Mouse (Mus musculus) B cell, adult 67 days (primary cell): Measurements from ENCODE around the gene Gm13289. TPM values are rescaled to one million over a fixed set of nuclear protein-coding genes. Genes with fewer than 3 reads are reported as not detected.

Experiments
- total RNA-seq, 2 experiments: library from RNA; stranded (reverse); gene quantifications; 4 replicates each; pipeline ENCODE4 v1.2.4; 2023

Gene Gm13289
- not detected for total RNA-seq

GRCm38 (mm10) chr4:88776622-88777021, at the start of gene Gm13289:
Gene Gm13289 (plus strand): TSS chr4:88776922.

GRCm38 (mm10) chr4:88754818-88755340, 21.8 kb upstream of the Gm13289 start, which contains the start of gene Gm13271:
Gene Gm13271 (plus strand): TSS chr4:88754868.

GRCm38 (mm10) chr4:88759610-88760268, 17.0 kb upstream of the Gm13289 start, which contains the start of gene Gm13283:
Gene Gm13283 (plus strand): TSS chr4:88760119.

GRCm38 (mm10) chr4:88773534-88773933, 3.2 kb upstream of the Gm13289 start, which contains the start of gene Gm13290:
Gene Gm13290 (plus strand): TSS chr4:88773834.

GRCm38 (mm10) chr4:88779550-88779949, 2.8 kb downstream of the Gm13289 start, which contains the start of gene Gm13272:
Gene Gm13272 (plus strand): TSS chr4:88779850.

GRCm38 (mm10) chr4:88781831-88782230, 5.1 kb downstream of the Gm13289 start, which contains the start of gene Ifnz:
Gene Ifnz (plus strand): TSS chr4:88782131.

GRCm38 (mm10) chr4:88785409-88785808, 8.7 kb downstream of the Gm13289 start, which contains the start of gene Gm13276:
Gene Gm13276 (plus strand): TSS chr4:88785709.

GRCm38 (mm10) chr4:88788402-88788801, 11.7 kb downstream of the Gm13289 start, which contains the start of gene Gm13277:
Gene Gm13277 (plus strand): TSS chr4:88788632.

GRCm38 (mm10) chr4:88791250-88791649, 14.5 kb downstream of the Gm13289 start, which contains the start of gene Gm13278:
Gene Gm13278 (plus strand): TSS chr4:88791550.

GRCm38 (mm10) chr4:88793936-88794675, 17.4 kb downstream of the Gm13289 start, which contains the start of gene Gm13275:
Gene Gm13275 (plus strand): TSS chr4:88794487.

GRCm38 (mm10) chr4:88797097-88797496, 20.4 kb downstream of the Gm13289 start, which contains the start of gene Gm13279:
Gene Gm13279 (plus strand): TSS chr4:88797397.

GRCm38 (mm10) chr4:88799365-88799764, 22.6 kb downstream of the Gm13289 start, which contains the start of gene Gm13285:
Gene Gm13285 (plus strand): TSS chr4:88799665.

GRCm38 (mm10) chr4:88802954-88803353, 26.2 kb downstream of the Gm13289 start, which contains the start of gene Gm13287:
Gene Gm13287 (plus strand): TSS chr4:88803254.

GRCm38 (mm10) chr4:88805231-88805630, 28.5 kb downstream of the Gm13289 start, which contains the start of gene Gm13288:
Gene Gm13288 (plus strand): TSS chr4:88805531.

GRCm38 (mm10) chr4:88815928-88816327, 39.2 kb downstream of the Gm13289 start, which contains the start of gene Ifna7:
Gene Ifna7 (plus strand): TSS chr4:88816228.

GRCm38 (mm10) chr4:88819659-88820058, 42.9 kb downstream of the Gm13289 start, which contains the start of gene Ifna11:
Gene Ifna11 (plus strand): TSS chr4:88819959.

Other genes starting within 250 kb of the Gm13289 start
- gene Ifna15, start 218.7 kb upstream of the Gm13289 start, total RNA-seq = not detected
- gene Ifna14, start 205.1 kb upstream of the Gm13289 start, total RNA-seq = not detected
- gene Ifna9, start 184.5 kb upstream of the Gm13289 start, total RNA-seq = not detected
- not detected for gene Ifna12, start 173.5 kb upstream of the Gm13289 start, total RNA-seq
- not detected for gene C87499, start 142.5 kb upstream of the Gm13289 start, total RNA-seq
- not detected for gene Ifna13, start 132.5 kb upstream of the Gm13289 start, total RNA-seq
- not detected for gene Ifna16, start 100.0 kb upstream of the Gm13289 start, total RNA-seq
- gene Ifna2, start 93.0 kb upstream of the Gm13289 start, total RNA-seq = not detected
- not detected for gene Ifnab, start 85.6 kb upstream of the Gm13289 start, total RNA-seq
- not detected for gene Gm26566, start 55.1 kb upstream of the Gm13289 start, total RNA-seq
- 10 to 100 TPM; 18.7 to 20.6 TPM for gene Klhl9, start 54.5 kb upstream of the Gm13289 start, total RNA-seq
- not detected for gene Gm13271, start 22.1 kb upstream of the Gm13289 start, total RNA-seq
- gene Gm13283, start 16.8 kb upstream of the Gm13289 start, total RNA-seq = not detected
- gene Gm13290, start 3.1 kb upstream of the Gm13289 start, total RNA-seq = not detected
- not detected for gene Gm13272, start 2.9 kb downstream of the Gm13289 start, total RNA-seq
- not detected for gene Ifnz, start 5.2 kb downstream of the Gm13289 start, total RNA-seq
- not detected for gene Gm13276, start 8.8 kb downstream of the Gm13289 start, total RNA-seq
- gene Gm13277, start 11.7 kb downstream of the Gm13289 start, total RNA-seq = not detected
- not detected for gene Gm13278, start 14.6 kb downstream of the Gm13289 start, total RNA-seq
- gene Gm13275, start 17.6 kb downstream of the Gm13289 start, total RNA-seq = not detected
- not detected for gene Gm13279, start 20.5 kb downstream of the Gm13289 start, total RNA-seq
- gene Gm13285, start 22.7 kb downstream of the Gm13289 start, total RNA-seq = not detected
- not detected for gene Gm13287, start 26.3 kb downstream of the Gm13289 start, total RNA-seq
- gene Gm13288, start 28.6 kb downstream of the Gm13289 start, total RNA-seq = not detected
- not detected for gene Ifna7, start 39.3 kb downstream of the Gm13289 start, total RNA-seq
- not detected for gene Ifna11, start 43.0 kb downstream of the Gm13289 start, total RNA-seq
- gene Ifna6, start 50.5 kb downstream of the Gm13289 start, total RNA-seq = not detected
- not detected for gene Ifna5, start 58.6 kb downstream of the Gm13289 start, total RNA-seq
- not detected for gene Ifna4, start 64.9 kb downstream of the Gm13289 start, total RNA-seq
- not detected for gene Ifna1, start 73.2 kb downstream of the Gm13289 start, total RNA-seq
- gene Ifne, start 103.3 kb downstream of the Gm13289 start, total RNA-seq = not detected